Mouse (Mus musculus): ENCODE data around the gene Ffar4.

DNA sequence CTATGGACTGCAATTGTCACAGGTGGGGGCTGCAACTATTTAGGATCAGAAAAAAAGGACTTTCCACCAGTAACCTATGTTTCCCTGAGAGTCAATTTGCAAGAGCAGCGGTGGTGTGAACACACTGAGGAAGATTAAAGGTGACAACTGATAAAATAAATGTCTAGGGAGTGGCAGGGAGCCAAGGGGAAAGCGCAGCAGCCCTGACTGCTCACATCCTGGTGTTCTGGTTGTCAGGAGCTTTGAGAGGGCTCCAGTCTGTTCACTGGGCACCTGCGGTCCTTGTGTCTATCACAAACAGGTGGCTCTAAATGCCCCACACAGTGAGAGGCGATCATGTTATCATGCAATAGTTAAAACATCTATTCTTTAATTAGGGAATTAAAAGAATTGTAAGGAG, 15.7 kb downstream of the Ffar4 start:
- TF ChIP-seq CTCF (IDR thresholded peaks at IDR 0.05; ENCODE audit: low read depth, low read length) (no peak), POLR2AphosphoS5 (IDR thresholded peaks at IDR 0.05; ENCODE audit: insufficient replicate concordance, low read depth, low read length) (no peak), GATA1 (IDR thresholded peaks at IDR 0.05; ENCODE audit: borderline replicate concordance, low read length) (no peak)

Measured in G1E (cell line).